Mouse (Mus musculus) stomach, embryonic 16.5 days (tissue): ENCODE results near the gene Ssr1. TPM values are rescaled to one million over a fixed set of nuclear protein-coding genes. Genes with fewer than 3 reads are reported as not detected.

Experiments used
- ATAC-seq: fragments of 200-750 bp; cut with Nextera tagmentation; 2 replicates; pipeline ENCODE4 v1.8.0; 2017; ENCODE audit warnings: moderate number of reproducible peaks, moderate TSS enrichment; ENCODE audit not compliant: insufficient read depth, low FRiP score
- H3K27ac ChIP-seq: fragments of 300-500 bp; sonication (generic); 2 replicates; pipeline ENCODE4 v1.5.1; 2014; ENCODE audit warnings: low read length
- H3K27me3 ChIP-seq: fragments of 300-500 bp; sonication (generic); 2 replicates; pipeline ENCODE4 v1.6.1; 2014; ENCODE audit warnings: low read length, control low read depth, mixed read lengths; ENCODE audit not compliant: control insufficient read depth, insufficient read depth
- H3K36me3 ChIP-seq: fragments of 300-500 bp; sonication (generic); 2 replicates; pipeline ENCODE4 v1.6.1; 2014; ENCODE audit warnings: low read length; ENCODE audit not compliant: control insufficient read depth, insufficient read depth
- H3K4me1 ChIP-seq: fragments of 300-500 bp; sonication (generic); 2 replicates; pipeline ENCODE4 v1.6.1; 2014; ENCODE audit warnings: low read length, control low read depth, mixed read lengths; ENCODE audit not compliant: control insufficient read depth, insufficient read depth
- H3K4me2 ChIP-seq: fragments of 300-500 bp; sonication (generic); 2 replicates; pipeline ENCODE4 v1.6.1; 2014; ENCODE audit warnings: low read depth, low read length, mixed read lengths
- H3K4me3 ChIP-seq: fragments of 300-500 bp; sonication (generic); replicated peaks from 2 replicates; pipeline ENCODE4 v1.5.1; 2014; ENCODE audit warnings: mild to moderate bottlenecking, low read length
- H3K9ac ChIP-seq: fragments of 300-500 bp; sonication (generic); 2 replicates; pipeline ENCODE4 v1.6.1; 2014; ENCODE audit warnings: low read length
- H3K9me3 ChIP-seq: fragments of 300-500 bp; sonication (generic); replicated peaks from 2 replicates; pipeline ENCODE4 v1.6.1; 2016; ENCODE audit warnings: low read length, control low read depth; ENCODE audit not compliant: control insufficient read depth
- WGBS: fragments of 180-500 bp; shearing (Covaris S2); extraction: QIAGEN DNeasy Blood & Tissue Kit; methylation state at CpG from one replicate; pipeline ENCODE4 v1.1.7; 2014; 5-methylcytosine and 5-hydroxymethylcytosine counted together
- polyA plus RNA-seq: library from polyadenylated mRNA; unstranded; fragments of >200 nt; fragmentation: Nextera tagmentation; extraction: Ambion mirVana; gene quantifications from 2 replicates; pipeline ENCODE4 v1.2.1, GENCODE M21; 2015

Ssr1 gene
- 143 and 145 TPM in 2 replicates for polyA plus RNA-seq

DNA sequence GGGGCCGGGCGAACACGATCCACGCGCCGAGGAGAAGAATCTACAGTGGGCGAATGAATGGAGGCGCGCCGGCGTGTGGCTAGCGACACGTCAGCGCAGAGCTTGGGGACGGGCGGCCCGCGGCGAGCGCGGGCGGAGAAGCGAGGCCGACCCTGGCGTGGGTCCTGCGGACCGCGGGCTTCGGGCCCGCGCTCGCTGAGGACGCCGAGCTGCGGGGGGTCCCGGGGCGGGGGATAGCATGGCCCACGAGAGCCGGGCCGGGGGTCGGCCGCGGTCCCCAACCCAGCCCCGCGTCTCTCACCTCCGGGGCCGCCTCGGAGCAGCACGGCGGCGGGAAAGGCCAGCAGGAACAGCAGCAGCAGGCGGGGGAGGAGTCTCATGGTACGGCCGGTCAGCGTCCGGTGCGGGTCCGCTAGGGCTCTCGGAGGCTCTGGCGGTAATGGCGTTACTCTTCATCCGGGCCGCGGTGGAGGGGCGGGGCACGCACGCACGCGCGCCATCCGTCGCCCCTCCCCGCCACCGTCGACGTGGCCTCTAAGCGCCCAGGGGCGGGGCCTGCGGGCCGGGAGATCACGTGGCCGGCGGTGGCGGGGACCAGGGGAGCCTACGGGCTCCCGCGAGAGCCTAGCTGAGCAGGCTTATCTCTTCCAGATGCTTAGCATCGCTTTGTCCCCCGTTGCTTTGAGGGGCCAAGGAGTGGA, at the start of gene Ssr1:
Gene Ssr1, minus strand, starts transcription at position 514 of the 701 bp plus-strand sequence.
- H3K4me2 ChIP-seq: peak within 1 kb of the TSS; percentile 89
- H3K4me1 ChIP-seq: no peaks in the 10 kb centered on the region
- under 1% methylated on average over 89 of the region's 89 CpGs for WGBS
- H3K27ac ChIP-seq: peak within 1 kb of the TSS; percentile 92
- H3K9ac ChIP-seq: peak within 1 kb of the TSS; percentile 94
- H3K36me3 ChIP-seq: peaks cover 17% of the 10 kb centered on the region
- peak; percentile 98 for ATAC-seq
- H3K4me3 ChIP-seq: peak within 1 kb of the TSS; percentile 84
- H3K27me3 ChIP-seq: no peaks in the 10 kb centered on the region
- H3K9me3 ChIP-seq: no peaks in the 10 kb centered on the region

DNA sequence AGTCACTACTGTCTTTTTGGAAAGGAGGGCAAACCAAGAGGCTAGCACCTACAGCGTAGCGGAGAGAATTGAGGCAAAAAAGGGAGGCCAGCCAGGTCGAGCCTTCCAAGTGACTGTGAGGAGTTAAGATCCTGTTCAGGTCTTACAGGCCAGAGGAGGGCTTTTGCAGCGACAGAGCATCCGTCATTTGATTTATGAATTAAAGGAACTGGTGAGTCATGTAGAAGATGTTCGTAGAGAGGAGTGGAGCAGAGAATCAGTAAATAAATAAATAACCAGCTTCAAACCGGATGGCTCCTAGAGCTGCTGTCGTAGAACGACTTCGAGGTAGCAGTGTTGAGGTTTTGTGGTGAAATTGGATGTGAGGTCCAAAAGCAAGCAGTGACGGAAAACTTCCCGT, 43.8 kb upstream of the Ssr1 start:
- Histone ChIP-seq H3K9me3 (no peaks in the 10 kb centered on the region), H3K27ac (peak overlapping the region; percentile 84; the same call in 1 of the 2 replicates), H3K36me3 (0 out of 2 replicates have a peak, but pooled peaks cover 3% of the 10 kb centered on the region), H3K27me3 (no peaks in the 10 kb centered on the region), H3K4me2 (peak overlapping the region; percentile 96), H3K4me1 (peaks cover 15% of the 10 kb centered on the region), H3K4me3 (peak overlapping the region; percentile 89), H3K9ac (peak overlapping the region; percentile 89)
- ATAC-seq: no peak
- WGBS: 31% methylated on average over 12 of the region's 12 CpGs

DNA sequence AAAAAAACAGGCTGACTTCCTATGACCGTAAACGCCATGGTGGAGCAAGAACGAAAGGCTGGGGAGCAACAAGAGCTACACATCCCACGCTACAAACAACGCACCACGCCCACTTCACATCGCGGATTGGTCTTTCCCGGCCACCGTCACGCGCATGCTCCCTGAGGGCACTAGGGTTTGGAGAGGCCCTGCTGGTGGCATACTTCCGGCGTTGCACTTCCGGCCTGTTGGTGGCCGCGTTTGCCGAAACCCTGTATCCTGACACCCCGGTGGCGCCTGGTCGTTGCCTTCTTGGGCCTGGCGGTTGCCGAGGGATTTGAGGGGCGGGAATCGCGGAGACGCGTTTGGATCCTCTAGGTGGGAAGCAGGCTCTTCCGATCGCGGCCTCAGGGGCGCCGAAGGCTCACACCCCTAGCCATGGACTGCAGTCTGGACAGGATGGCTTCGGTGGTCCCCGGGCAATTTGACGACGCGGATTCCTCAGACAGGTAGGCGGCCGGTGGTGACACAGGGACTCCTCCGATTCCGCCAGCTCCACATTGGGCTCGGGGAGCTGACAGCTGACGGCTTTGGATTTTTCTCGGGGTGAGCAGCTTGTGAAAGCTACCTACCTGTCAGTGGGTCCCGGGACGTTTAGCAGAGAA, 43.1 kb upstream of the Ssr1 start, which contains the start of gene Cage1:
Gene Cage1, minus strand, starts transcription at position 26 of the 644 bp plus-strand sequence.
- peaks cover 15% of the 10 kb centered on the region for H3K4me1 ChIP-seq
- 0 out of 2 replicates have a peak, but pooled peaks cover 3% of the 10 kb centered on the region for H3K36me3 ChIP-seq
- H3K4me3 ChIP-seq: peak within 1 kb of the TSS; percentile 89
- ATAC-seq: peak; percentile 96
- no peaks in the 10 kb centered on the region for H3K27me3 ChIP-seq
- H3K9ac ChIP-seq: peak within 1 kb of the TSS; percentile 89
- H3K27ac ChIP-seq: peak within 1 kb of the TSS; percentile 84
- no peaks in the 10 kb centered on the region for H3K9me3 ChIP-seq
- WGBS: under 1% methylated on average over 47 of the region's 47 CpGs
- H3K4me2 ChIP-seq: peak within 1 kb of the TSS; percentile 96

DNA sequence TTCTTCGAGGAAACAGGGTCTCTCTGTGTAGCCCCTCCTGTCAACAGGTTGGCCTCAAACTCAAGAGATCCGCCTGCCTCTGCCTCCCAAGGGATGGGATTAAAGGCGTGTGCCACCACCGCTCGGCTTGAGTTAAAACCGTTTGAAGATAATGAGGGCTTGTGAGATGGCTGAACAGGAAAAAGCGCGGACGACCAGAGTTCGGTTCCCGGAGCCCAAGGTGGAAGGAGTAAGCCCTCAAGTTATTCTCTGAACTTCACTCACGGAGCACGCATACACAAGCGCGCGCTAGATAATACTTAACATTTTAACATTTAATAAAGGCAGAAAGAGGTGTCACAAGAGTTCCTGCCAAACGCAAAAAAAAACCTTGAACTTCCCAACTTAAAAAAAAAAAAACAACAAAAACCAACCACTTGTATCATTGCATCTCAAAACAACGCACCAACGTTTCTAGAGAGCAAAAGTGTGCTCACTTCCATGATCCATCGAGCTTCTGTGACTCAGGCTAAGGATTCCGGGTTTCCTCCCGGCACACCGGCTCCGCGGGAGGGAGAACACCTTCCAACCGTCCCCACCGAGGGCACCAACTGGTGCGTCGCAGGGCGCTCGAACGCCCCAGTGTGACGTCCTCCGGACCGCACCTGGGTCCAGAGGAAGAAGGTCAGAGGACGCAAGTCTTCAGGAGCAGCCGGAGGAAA, 42.5 kb upstream of the Ssr1 start, which contains the start of gene Riok1:
Gene Riok1, plus strand, starts transcription at position 653 of the 701 bp plus-strand sequence.
- ATAC-seq: no peak
- peak within 1 kb of the TSS; percentile 96 for H3K4me2 ChIP-seq
- peak within 1 kb of the TSS; percentile 84 for H3K27ac ChIP-seq
- no peaks in the 10 kb centered on the region for H3K36me3 ChIP-seq
- no peaks in the 10 kb centered on the region for H3K9me3 ChIP-seq
- 9% methylated on average over 37 of the region's 37 CpGs for WGBS
- no peaks in the 10 kb centered on the region for H3K27me3 ChIP-seq
- peak within 1 kb of the TSS; percentile 89 for H3K9ac ChIP-seq
- H3K4me1 ChIP-seq: peaks cover 15% of the 10 kb centered on the region
- peak within 1 kb of the TSS; percentile 89 for H3K4me3 ChIP-seq

DNA sequence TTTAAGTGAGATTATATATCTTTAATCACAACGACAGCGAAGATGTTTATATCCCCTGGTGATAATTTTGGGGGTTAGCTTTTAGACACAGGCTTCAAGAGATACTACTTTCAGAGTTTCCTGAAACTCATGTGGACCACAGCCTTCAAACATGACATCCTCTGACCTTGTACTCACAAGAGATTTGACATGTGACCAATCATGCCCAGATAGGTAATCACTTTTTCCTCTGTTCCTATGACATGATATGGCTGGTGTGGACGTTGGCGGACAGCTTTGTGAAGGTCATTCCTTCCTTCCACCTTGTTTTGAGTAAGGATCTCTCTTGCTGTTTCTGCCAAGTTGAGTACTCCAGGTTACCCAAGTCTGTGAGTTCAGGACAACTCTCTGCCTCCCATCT, 34.4 kb upstream of the Ssr1 start:
- H3K9ac ChIP-seq: no peak overlapping the region
- no peak for ATAC-seq
- H3K9me3 ChIP-seq: no peaks in the 10 kb centered on the region
- H3K36me3 ChIP-seq: no peaks in the 10 kb centered on the region
- H3K4me2 ChIP-seq: no peak overlapping the region
- H3K27me3 ChIP-seq: no peaks in the 10 kb centered on the region
- no peak overlapping the region for H3K27ac ChIP-seq
- 71% methylated on average over 4 of the region's 4 CpGs for WGBS
- H3K4me3 ChIP-seq: no peak overlapping the region
- H3K4me1 ChIP-seq: no peaks in the 10 kb centered on the region

DNA sequence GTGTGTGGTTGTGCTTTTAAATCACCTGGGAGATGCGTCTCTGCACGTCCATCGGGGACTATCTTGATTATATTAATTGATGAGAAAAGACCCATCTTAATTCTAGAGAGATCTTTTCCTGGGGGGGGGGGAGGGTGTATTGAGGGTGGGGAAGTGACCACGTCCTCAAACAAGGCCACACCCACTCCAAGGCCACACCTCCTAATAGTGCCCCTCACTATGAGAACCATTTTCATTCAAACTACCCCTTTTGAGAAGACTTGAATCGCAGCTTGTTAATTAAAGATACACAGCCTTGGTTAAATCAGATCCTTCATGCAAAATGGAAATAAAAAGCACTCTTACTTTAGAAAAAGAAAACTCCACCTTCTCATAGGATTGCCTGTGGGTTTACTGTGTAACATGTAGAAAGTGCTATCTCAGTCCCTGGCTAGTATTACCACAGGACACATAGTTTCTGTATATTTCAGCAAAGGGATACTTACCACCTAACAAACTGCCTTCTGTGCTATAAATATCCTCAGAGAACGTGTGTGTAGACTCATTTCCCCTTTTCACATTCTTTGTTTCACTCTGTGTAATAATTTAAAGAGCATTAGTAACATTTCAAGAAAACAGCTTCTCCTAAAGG, 33.7 kb upstream of the Ssr1 start:
- ATAC-seq: no peak
- no peak overlapping the region for H3K4me3 ChIP-seq
- WGBS: 62% methylated on average over 6 of the region's 6 CpGs
- no peaks in the 10 kb centered on the region for H3K36me3 ChIP-seq
- no peak overlapping the region for H3K27ac ChIP-seq
- no peaks in the 10 kb centered on the region for H3K4me1 ChIP-seq
- no peaks in the 10 kb centered on the region for H3K9me3 ChIP-seq
- no peaks in the 10 kb centered on the region for H3K27me3 ChIP-seq
- no peak overlapping the region for H3K9ac ChIP-seq
- no peak overlapping the region for H3K4me2 ChIP-seq

DNA sequence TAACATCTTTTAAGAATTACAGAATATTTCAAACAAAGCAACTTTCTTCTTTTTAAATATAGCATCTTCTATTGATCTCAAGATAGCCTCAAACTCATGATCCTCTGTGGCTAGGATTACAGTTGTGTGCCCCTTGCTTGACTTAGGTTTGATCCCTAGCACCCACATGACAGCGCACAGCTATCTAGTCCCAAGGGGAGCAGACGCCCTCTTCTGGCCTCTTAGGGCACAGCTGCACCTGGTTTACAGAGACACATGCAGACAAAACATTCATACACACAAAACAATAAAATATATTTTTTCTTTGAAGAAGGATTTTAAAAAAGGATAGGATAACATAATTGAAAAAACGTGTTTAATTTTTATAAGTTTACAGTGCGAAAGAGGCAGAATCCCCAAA, 31.9 kb upstream of the Ssr1 start:
- no peak overlapping the region for H3K27ac ChIP-seq
- no peaks in the 10 kb centered on the region for H3K9me3 ChIP-seq
- no peaks in the 10 kb centered on the region for H3K4me1 ChIP-seq
- H3K9ac ChIP-seq: no peak overlapping the region
- WGBS: 38% methylated on average over 4 of the region's 4 CpGs
- H3K36me3 ChIP-seq: no peaks in the 10 kb centered on the region
- no peak for ATAC-seq
- no peak overlapping the region for H3K4me2 ChIP-seq
- no peak overlapping the region for H3K4me3 ChIP-seq
- H3K27me3 ChIP-seq: no peaks in the 10 kb centered on the region

DNA sequence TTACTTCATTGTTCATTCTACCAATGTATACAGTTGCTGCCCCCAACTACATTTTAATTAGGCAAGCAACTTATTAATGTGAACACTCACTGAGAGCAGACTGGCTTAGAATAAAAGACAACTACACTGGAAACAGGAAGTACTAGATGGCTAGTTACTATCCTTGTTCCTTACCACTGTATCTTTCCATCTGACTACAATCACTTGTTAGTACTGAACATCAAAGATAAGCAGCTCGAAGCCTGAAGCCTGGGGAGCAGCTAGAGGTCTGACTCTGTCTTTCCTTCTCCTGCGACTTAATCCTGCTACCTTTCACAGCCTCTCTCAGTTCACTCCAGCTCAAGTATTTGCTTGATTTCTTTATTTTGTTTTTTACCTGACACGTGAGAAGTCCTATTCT, 24.8 kb upstream of the Ssr1 start:
- Histone ChIP-seq H3K9ac (no peak overlapping the region), H3K27ac (no peak overlapping the region), H3K27me3 (no peaks in the 10 kb centered on the region), H3K36me3 (no peaks in the 10 kb centered on the region), H3K4me1 (no peaks in the 10 kb centered on the region), H3K9me3 (no peaks in the 10 kb centered on the region), H3K4me2 (no peak overlapping the region), H3K4me3 (no peak overlapping the region)
- WGBS: 64% methylated on average over 3 of the region's 3 CpGs
- ATAC-seq: no peak
